Mouse (Mus musculus) stomach, postnatal 0 days (tissue): ENCODE results near the gene Ap1m2. TPM values are rescaled to one million over a fixed set of nuclear protein-coding genes. Genes with fewer than 3 reads are reported as not detected.

Source experiments
- ATAC-seq: fragments of 200-750 bp; cut with Nextera tagmentation; 2 replicates; pipeline ENCODE4 v1.8.0; 2017; ENCODE audit not compliant: low FRiP score, low TSS enrichment
- DNase-seq: peaks from one replicate; pipeline ENCODE4 v3.0.0-alpha.2; 2016; ENCODE audit warnings: low spot score
- H3K27ac ChIP-seq: fragments of 300-500 bp; sonication (generic); replicated peaks from 2 replicates; pipeline ENCODE4 v1.5.1; 2014; ENCODE audit warnings: mild to moderate bottlenecking, control low read depth
- H3K27me3 ChIP-seq: fragments of 300-500 bp; sonication (generic); 2 replicates; pipeline ENCODE4 v1.6.1; 2014; ENCODE audit warnings: low read length; ENCODE audit not compliant: control insufficient read depth, insufficient read depth
- H3K36me3 ChIP-seq: fragments of 300-500 bp; sonication (generic); 2 replicates; pipeline ENCODE4 v1.6.1; 2014; ENCODE audit warnings: low read length, mixed read lengths; ENCODE audit not compliant: control insufficient read depth, insufficient read depth
- H3K4me1 ChIP-seq: fragments of 300-500 bp; sonication (generic); replicated peaks from 2 replicates; pipeline ENCODE4 v1.6.1; 2014; ENCODE audit warnings: antibody characterized with exemption; ENCODE audit not compliant: control insufficient read depth, insufficient read depth
- H3K4me2 ChIP-seq: fragments of 300-500 bp; sonication (generic); replicated peaks from 2 replicates; pipeline ENCODE4 v1.6.1; 2014; ENCODE audit warnings: low read depth, mild to moderate bottlenecking, control low read depth, moderate library complexity
- H3K4me3 ChIP-seq: fragments of 300-500 bp; sonication (generic); 2 replicates; pipeline ENCODE4 v1.5.1; 2014; ENCODE audit warnings: low read depth, low read length, control low read depth
- H3K9ac ChIP-seq: fragments of 300-500 bp; sonication (generic); 2 replicates; pipeline ENCODE4 v1.6.1; 2014; ENCODE audit warnings: mild to moderate bottlenecking, low read length, control low read depth, mixed read lengths
- H3K9me3 ChIP-seq: fragments of 300-500 bp; sonication (generic); 2 replicates; pipeline ENCODE4 v1.6.1; 2016; ENCODE audit warnings: low read length; ENCODE audit not compliant: control insufficient read depth
- CTCF ChIP-seq: IDR thresholded peaks from 2 replicates; pipeline ENCODE4 v1.5.1; 2016; ENCODE audit warnings: antibody characterized with exemption, low read depth, mild to moderate bottlenecking, moderate library complexity
- EP300 ChIP-seq: optimal IDR thresholded peaks from 2 replicates; pipeline ENCODE3; 2016; ENCODE audit warnings: antibody characterized with exemption
- WGBS: fragments of 180-500 bp; shearing (Covaris S2); extraction: QIAGEN DNeasy Blood & Tissue Kit; methylation state at CpG from one replicate; pipeline ENCODE4 v1.1.7; 2014; 5-methylcytosine and 5-hydroxymethylcytosine counted together
- polyA plus RNA-seq: library from polyadenylated mRNA; unstranded; fragments of >200 nt; fragmentation: Nextera tagmentation; extraction: Ambion mirVana; gene quantifications from 2 replicates; pipeline ENCODE4 v1.2.1, GENCODE M21; 2015

Ap1m2 gene
- polyA plus RNA-seq, 1 experiment from 2014 or later, result 84.9 TPM

GRCm38 (mm10) chr9:21246342-21246741 lies 65.8 kb downstream of the Ap1m2 start:
- WGBS, result 88% methylated on average over 1 of the region's 1 CpGs
- Histone ChIP-seq H3K4me1 (no peaks in the 10 kb centered on the region; the same call in 1 of the 2 replicates), H3K27ac (no peak overlapping the region), H3K4me3 (no peak overlapping the region), H3K36me3 (no peaks in the 10 kb centered on the region), H3K27me3 (peaks cover 5% of the 10 kb centered on the region), H3K9me3 (no peaks in the 10 kb centered on the region), H3K4me2 (no peak overlapping the region), H3K9ac (no peak overlapping the region)
- no peak for ATAC-seq
- no peak for DNase-seq
- TF ChIP-seq EP300, result no peak
- no peak for TF ChIP-seq CTCF

- 3% methylated on average over 16 of the region's 16 CpGs for WGBS
- no peak for ATAC-seq
- no peak for DNase-seq
- no peak overlapping the region for H3K27ac ChIP-seq
- 0 out of 2 replicates have a peak overlapping the region, but pooled peaks have one; percentile 23 for H3K9ac ChIP-seq
- H3K9me3 ChIP-seq, result no peaks in the 10 kb centered on the region
- peak overlapping the region; percentile 70 for H3K4me2 ChIP-seq
- peaks cover 5% of the 10 kb centered on the region for H3K27me3 ChIP-seq
- H3K36me3 ChIP-seq, result no peaks in the 10 kb centered on the region
- H3K4me1 ChIP-seq, result no peaks in the 10 kb centered on the region; the same call in 1 of the 2 replicates
- H3K4me3 ChIP-seq, result peak overlapping the region; percentile 36
- TF ChIP-seq EP300 (no peak), CTCF (no peak)
Observed at GRCm38 (mm10) chr9:21245113-21245487, 67.0 kb downstream of the Ap1m2 start.

GRCm38 (mm10) chr9:21244428-21245112 lies 67.6 kb downstream of the Ap1m2 start:
- WGBS, result under 1% methylated on average over 72 of the region's 72 CpGs
- Histone ChIP-seq H3K4me3 (peak overlapping the region; percentile 36), H3K4me2 (peak overlapping the region; percentile 70), H3K9me3 (no peaks in the 10 kb centered on the region), H3K36me3 (no peaks in the 10 kb centered on the region), H3K9ac (0 out of 2 replicates have a peak overlapping the region, but pooled peaks have one; percentile 23), H3K4me1 (no peaks in the 10 kb centered on the region; the same call in 1 of the 2 replicates), H3K27ac (no peak overlapping the region), H3K27me3 (peaks cover 5% of the 10 kb centered on the region)
- ATAC-seq, result no peak; the same call in 1 of the 2 replicates
- DNase-seq, result peak; percentile 45
- TF ChIP-seq CTCF (no peak), EP300 (no peak)

Other genes starting within 250 kb of the Ap1m2 start
- gene Zglp1, start 245.2 kb downstream of the Ap1m2 start, polyA plus RNA-seq, result not detected in 2 replicates
- 0.11 and 0.24 TPM in 2 replicates for gene Gm49373, start 239.2 kb downstream of the Ap1m2 start, polyA plus RNA-seq
- 39.4 and 42.3 TPM in 2 replicates for gene Fdx1l, start 238.7 kb downstream of the Ap1m2 start, polyA plus RNA-seq
- 0.28 and 0.86 TPM in 2 replicates for gene Gm38431, start 220.3 kb downstream of the Ap1m2 start, polyA plus RNA-seq
- 15.0 and 18.3 TPM in 2 replicates for gene Raver1, start 220.3 kb downstream of the Ap1m2 start, polyA plus RNA-seq
- gene Tyk2, start 181.1 kb downstream of the Ap1m2 start, polyA plus RNA-seq, result 6.8 and 7.1 TPM in 2 replicates
- gene Cdc37, start 162.4 kb downstream of the Ap1m2 start, polyA plus RNA-seq, result 161 TPM in 2 replicates
- gene Pde4a, start 146.6 kb downstream of the Ap1m2 start, polyA plus RNA-seq, result 2.5 and 3.0 TPM in 2 replicates
- 37.2 and 40.8 TPM in 2 replicates for gene Keap1, start 73.0 kb downstream of the Ap1m2 start, polyA plus RNA-seq
- gene S1pr5, start 63.9 kb downstream of the Ap1m2 start, polyA plus RNA-seq, result 4.7 and 5.0 TPM in 2 replicates
- 38.6 and 41.7 TPM in 2 replicates for gene Atg4d, start 47.0 kb downstream of the Ap1m2 start, polyA plus RNA-seq
- 6.7 and 7.9 TPM in 2 replicates for gene Kri1, start 24.4 kb downstream of the Ap1m2 start, polyA plus RNA-seq
- gene Cdkn2d, start 20.9 kb downstream of the Ap1m2 start, polyA plus RNA-seq, result 23.1 and 28.0 TPM in 2 replicates
- gene Slc44a2, start 8.4 kb upstream of the Ap1m2 start, polyA plus RNA-seq, result 55.2 and 62.6 TPM in 2 replicates
- gene Ilf3, start 55.5 kb upstream of the Ap1m2 start, polyA plus RNA-seq, result 41.4 and 45.2 TPM in 2 replicates
- 27.9 and 30.8 TPM in 2 replicates for gene Qtrt1, start 99.5 kb upstream of the Ap1m2 start, polyA plus RNA-seq
- 76.0 and 78.4 TPM in 2 replicates for gene Dnm2, start 112.6 kb upstream of the Ap1m2 start, polyA plus RNA-seq
- 40.7 and 41.0 TPM in 2 replicates for gene Tmed1, start 197.9 kb upstream of the Ap1m2 start, polyA plus RNA-seq
- 1.8 and 2.0 TPM in 2 replicates for gene AB124611, start 213.8 kb upstream of the Ap1m2 start, polyA plus RNA-seq
- gene Carm1, start 234.6 kb upstream of the Ap1m2 start, polyA plus RNA-seq, result 12.0 and 15.5 TPM in 2 replicates